Mouse (Mus musculus): ENCODE results near the gene 4930435E12Rik. TPM values are rescaled to one million over a fixed set of nuclear protein-coding genes. Genes with fewer than 3 reads are reported as not detected.
"Not testable (repeated sequence)": the region's sequence is repeated elsewhere in the genome, so short reads cannot be mapped to it uniquely, and the experiment has no call there.

The 4930435E12Rik gene
- not detected in 2 replicates for polyA plus RNA-seq (2012; ENCODE audit: insufficient read depth, low replicate concordance)

DNA sequence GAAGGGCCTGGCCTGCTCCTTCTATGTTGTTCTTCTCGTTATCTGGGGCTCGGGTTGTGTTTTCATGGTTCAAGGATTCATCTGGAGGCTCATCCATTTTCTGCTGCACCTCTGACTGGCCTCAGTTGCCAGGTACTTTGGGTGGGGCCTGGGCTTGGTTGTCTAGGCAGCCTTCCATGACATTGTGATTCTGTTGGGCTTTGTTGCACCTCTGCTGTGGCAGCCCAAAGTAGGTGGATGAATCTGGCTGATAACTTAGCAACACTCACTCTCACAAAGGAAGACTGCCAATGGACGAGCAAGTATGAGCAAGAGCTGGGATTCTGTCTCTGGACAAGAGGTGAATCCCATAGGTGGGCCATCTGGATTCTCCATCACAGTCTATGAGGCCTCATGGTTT lies at the start of gene 4930435E12Rik:
TSS of gene 4930435E12Rik (minus strand) at position 101 of the 400 bp plus-strand sequence.
- TF ChIP-seq GATA1 (IDR thresholded peaks at IDR 0.05; ENCODE audit: borderline replicate concordance, low read length) (no peak), FLI1 (IDR thresholded peaks at IDR 0.05; ENCODE audit: low read length) (no peak)
- Histone ChIP-seq H3K4me3 (replicated peaks) (no peak within 1 kb of the TSS), H3K36me3 (replicated peaks; ENCODE audit: low read length) (no peaks in the 10 kb centered on the region), H3K27me3 (replicated peaks) (no peaks in the 10 kb centered on the region), H3K9me3 (no peaks in the 10 kb centered on the region), H3K4me1 (no peaks in the 10 kb centered on the region)

DNA sequence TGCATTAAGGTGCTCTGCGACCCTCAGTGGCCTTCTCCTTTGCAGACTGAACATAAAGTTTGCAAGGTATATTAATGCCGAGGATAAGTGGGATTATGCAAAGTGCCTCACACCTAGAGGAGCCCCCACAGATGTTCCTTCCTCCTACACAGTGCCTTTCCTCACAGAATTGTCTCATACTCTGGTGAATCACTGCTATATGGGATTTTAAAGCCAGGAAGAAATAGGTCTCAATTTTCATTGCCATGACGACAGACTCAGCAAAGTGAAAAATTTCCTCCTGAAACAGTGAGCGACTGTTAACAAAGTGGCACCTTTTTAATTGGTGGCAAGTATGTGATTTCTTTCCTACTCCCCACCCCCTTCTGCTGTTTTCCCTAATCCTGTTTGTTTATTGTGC lies 45.9 kb upstream of the 4930435E12Rik start:
- H3K4me1 ChIP-seq, result no peaks in the 10 kb centered on the region
- no peaks in the 10 kb centered on the region for H3K27me3 ChIP-seq (replicated peaks)
- H3K36me3 ChIP-seq (replicated peaks; ENCODE audit: low read length), result no peaks in the 10 kb centered on the region
- TF ChIP-seq GATA1 (IDR thresholded peaks at IDR 0.05; ENCODE audit: borderline replicate concordance, low read length) (no peak), FLI1 (IDR thresholded peaks at IDR 0.05; ENCODE audit: low read length) (no peak)
- peaks cover 3% of the 10 kb centered on the region; the same call in 1 of the 2 replicates for H3K9me3 ChIP-seq
- H3K4me3 ChIP-seq (replicated peaks), result no peak overlapping the region

- Histone ChIP-seq H3K27me3 (replicated peaks) (no peaks in the 10 kb centered on the region), H3K4me1 (no peaks in the 10 kb centered on the region), H3K36me3 (replicated peaks; ENCODE audit: low read length) (no peaks in the 10 kb centered on the region), H3K9me3 (peaks cover 3% of the 10 kb centered on the region; the same call in 1 of the 2 replicates), H3K4me3 (replicated peaks) (no peak overlapping the region)
- no peak for TF ChIP-seq FLI1 (IDR thresholded peaks at IDR 0.05; ENCODE audit: low read length)
- TF ChIP-seq GATA1 (IDR thresholded peaks at IDR 0.05; ENCODE audit: borderline replicate concordance, low read length), result no peak
Measured at GRCm38 (mm10) chr16:38873231-38873630, 44.7 kb upstream of the 4930435E12Rik start.

- Histone ChIP-seq H3K4me3 (replicated peaks) (no peak overlapping the region), H3K9me3 (no peaks in the 10 kb centered on the region), H3K36me3 (replicated peaks; ENCODE audit: low read length) (no peaks in the 10 kb centered on the region), H3K4me1 (no peaks in the 10 kb centered on the region), H3K27me3 (replicated peaks) (no peaks in the 10 kb centered on the region)
- no peak for TF ChIP-seq FLI1 (IDR thresholded peaks at IDR 0.05; ENCODE audit: low read length)
- no peak for TF ChIP-seq GATA1 (IDR thresholded peaks at IDR 0.05; ENCODE audit: borderline replicate concordance, low read length)
Measured at GRCm38 (mm10) chr16:38864358-38864757, 35.8 kb upstream of the 4930435E12Rik start.

DNA sequence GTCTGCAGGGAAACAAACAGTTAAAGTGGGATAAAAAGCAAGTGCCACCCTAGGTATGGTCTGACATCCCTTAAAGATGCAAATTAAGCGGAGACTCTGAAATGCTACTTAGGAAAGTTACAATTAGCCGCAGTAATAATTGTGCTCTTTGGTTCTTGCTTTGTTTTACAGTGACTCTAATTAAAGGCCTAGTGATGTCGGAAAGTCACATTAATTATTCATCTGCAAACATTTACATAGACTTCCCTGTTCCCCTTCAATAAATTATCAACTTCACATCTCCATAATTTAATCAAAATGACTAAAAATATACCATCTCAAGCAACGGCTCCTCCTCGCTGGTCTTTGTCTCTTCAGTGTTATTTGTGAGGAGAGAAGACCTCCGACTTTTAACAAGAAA lies 32.0 kb upstream of the 4930435E12Rik start:
- Histone ChIP-seq H3K27me3 (replicated peaks) (no peaks in the 10 kb centered on the region), H3K9me3 (no peaks in the 10 kb centered on the region), H3K36me3 (replicated peaks; ENCODE audit: low read length) (no peaks in the 10 kb centered on the region), H3K4me3 (replicated peaks) (no peak overlapping the region), H3K4me1 (no peaks in the 10 kb centered on the region)
- TF ChIP-seq FLI1 (IDR thresholded peaks at IDR 0.05; ENCODE audit: low read length) (no peak), GATA1 (IDR thresholded peaks at IDR 0.05; ENCODE audit: borderline replicate concordance, low read length) (no peak)

DNA sequence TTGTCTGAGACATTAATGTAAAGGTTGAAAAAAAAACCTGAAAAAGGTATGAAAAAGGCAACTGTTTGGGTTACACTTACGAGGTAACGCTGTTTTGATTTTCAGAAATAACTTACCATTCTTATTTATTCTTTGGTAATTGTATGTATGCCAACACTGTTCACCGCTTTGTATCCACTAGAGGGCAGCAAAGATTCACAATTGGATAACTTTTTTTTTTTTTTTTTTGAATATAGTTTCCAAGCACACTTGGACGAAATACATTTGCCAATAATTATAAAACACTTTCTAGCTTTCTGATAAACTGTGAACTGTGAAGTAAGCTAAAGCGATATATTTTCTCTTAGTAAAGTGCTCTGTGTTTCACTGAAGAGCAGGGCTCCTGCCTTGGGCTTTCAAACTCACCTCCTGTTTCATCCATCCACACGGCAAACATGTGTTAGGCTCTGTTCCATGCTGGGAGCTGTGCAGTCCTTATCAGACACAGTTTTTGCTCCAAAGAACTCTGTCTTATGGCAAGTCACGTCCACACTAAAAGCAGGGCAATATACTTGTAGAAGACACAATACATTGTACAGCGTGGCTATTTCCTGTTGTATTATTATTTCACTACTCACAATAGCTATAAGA lies 29.7 kb upstream of the 4930435E12Rik start:
- no peak for TF ChIP-seq FLI1 (IDR thresholded peaks at IDR 0.05; ENCODE audit: low read length)
- TF ChIP-seq GATA1 (IDR thresholded peaks at IDR 0.05; ENCODE audit: borderline replicate concordance, low read length), result no peak
- Histone ChIP-seq H3K27me3 (replicated peaks) (no peaks in the 10 kb centered on the region), H3K36me3 (replicated peaks; ENCODE audit: low read length) (no peaks in the 10 kb centered on the region), H3K4me1 (no peaks in the 10 kb centered on the region), H3K4me3 (replicated peaks) (no peak overlapping the region), H3K9me3 (no peaks in the 10 kb centered on the region)

DNA sequence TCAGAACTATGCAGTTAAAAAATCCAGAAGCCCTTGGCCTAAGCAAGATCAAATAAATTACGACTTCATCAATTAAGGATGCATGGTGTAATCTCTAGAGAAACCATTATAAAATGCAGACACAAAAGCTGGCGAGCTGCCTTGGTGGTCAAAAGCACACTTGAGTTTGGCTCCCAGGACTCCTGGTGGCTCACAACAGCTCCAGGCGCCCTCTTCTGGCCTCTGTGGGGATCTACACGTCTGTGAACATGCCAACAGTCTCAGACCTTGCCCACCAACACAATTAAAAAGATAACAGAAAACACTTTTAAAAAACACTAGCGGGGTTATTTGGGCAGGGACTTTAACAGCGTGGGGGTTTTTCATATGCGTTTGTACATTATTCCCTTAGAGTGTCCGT lies 16.0 kb downstream of the 4930435E12Rik start:
- TF ChIP-seq FLI1 (IDR thresholded peaks at IDR 0.05; ENCODE audit: low read length) (no peak), GATA1 (IDR thresholded peaks at IDR 0.05; ENCODE audit: borderline replicate concordance, low read length) (no peak)
- Histone ChIP-seq H3K27me3 (replicated peaks) (peaks cover 2% of the 10 kb centered on the region), H3K9me3 (peaks cover 22% of the 10 kb centered on the region), H3K36me3 (replicated peaks; ENCODE audit: low read length) (no peaks in the 10 kb centered on the region), H3K4me3 (replicated peaks) (no peak overlapping the region), H3K4me1 (no peaks in the 10 kb centered on the region)

- Histone ChIP-seq H3K9me3 (peaks cover 22% of the 10 kb centered on the region), H3K4me3 (replicated peaks) (no peak overlapping the region), H3K4me1 (no peaks in the 10 kb centered on the region), H3K36me3 (replicated peaks; ENCODE audit: low read length) (no peaks in the 10 kb centered on the region), H3K27me3 (replicated peaks) (no peaks in the 10 kb centered on the region)
- TF ChIP-seq FLI1 (IDR thresholded peaks at IDR 0.05; ENCODE audit: low read length), result no peak
- no peak for TF ChIP-seq GATA1 (IDR thresholded peaks at IDR 0.05; ENCODE audit: borderline replicate concordance, low read length)
Measured at GRCm38 (mm10) chr16:38810196-38810595, 18.4 kb downstream of the 4930435E12Rik start.

DNA sequence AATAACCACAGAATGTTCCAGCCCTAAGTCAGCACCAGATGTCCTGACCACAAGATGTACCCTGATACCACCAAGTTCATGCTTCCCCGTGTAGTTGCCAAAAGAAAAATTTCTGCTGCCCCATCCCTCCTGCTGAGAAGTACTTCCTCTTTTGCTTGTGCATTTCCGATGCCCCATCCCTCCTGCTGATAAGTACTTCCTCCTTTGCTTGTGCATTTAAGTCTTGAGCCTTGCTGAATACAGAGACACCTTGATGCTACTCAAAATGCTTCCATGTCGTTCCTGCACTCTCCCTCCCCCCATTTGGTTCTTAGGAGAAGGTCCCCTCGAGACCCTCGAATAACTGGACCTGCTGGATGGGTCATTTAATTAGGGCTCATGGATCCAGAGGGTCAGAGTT lies 20.8 kb downstream of the 4930435E12Rik start:
- peaks cover 22% of the 10 kb centered on the region for H3K9me3 ChIP-seq
- H3K36me3 ChIP-seq (replicated peaks; ENCODE audit: low read length), result not testable (repeated sequence)

DNA sequence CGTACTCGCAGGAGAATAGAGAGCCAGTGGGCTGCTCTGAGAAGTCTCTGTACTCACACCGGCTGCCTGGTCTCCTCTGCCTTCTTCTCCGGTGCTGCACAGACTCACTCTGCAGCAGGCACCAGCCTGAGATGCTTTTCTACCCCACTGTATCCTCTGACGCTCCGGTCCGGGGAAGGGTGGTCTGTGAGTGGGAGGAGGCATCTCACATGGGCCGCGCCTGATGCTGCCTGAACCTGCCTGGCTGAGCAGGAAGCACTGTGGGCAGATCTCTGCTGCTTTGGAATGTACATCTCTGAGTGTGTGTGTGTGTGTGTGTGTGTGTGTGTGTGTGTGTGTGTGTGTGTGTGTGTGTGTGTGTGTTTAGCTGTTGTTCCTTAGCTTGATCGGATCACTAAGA lies 28.5 kb downstream of the 4930435E12Rik start, which contains the start of gene Upk1b:
TSS of gene Upk1b (minus strand) at position 238 of the 400 bp plus-strand sequence.
- peaks cover 4% of the 10 kb centered on the region for H3K27me3 ChIP-seq (replicated peaks)
- H3K4me3 ChIP-seq (replicated peaks), result no peak within 1 kb of the TSS
- no peaks in the 10 kb centered on the region for H3K9me3 ChIP-seq
- H3K36me3 ChIP-seq (replicated peaks; ENCODE audit: low read length), result no peaks in the 10 kb centered on the region
- no peaks in the 10 kb centered on the region for H3K4me1 ChIP-seq
- TF ChIP-seq FLI1 (IDR thresholded peaks at IDR 0.05; ENCODE audit: low read length) (no peak), GATA1 (IDR thresholded peaks at IDR 0.05; ENCODE audit: borderline replicate concordance, low read length) (no peak)

More for the DNA sequence above, 20.8 kb downstream of the 4930435E12Rik start:
- H3K27me3 ChIP-seq (replicated peaks); H3K4me3 ChIP-seq (replicated peaks); H3K4me1 ChIP-seq: not testable (repeated sequence)

Measured in megakaryocyte, embryonic 14.5 days (primary cell).